Mouse (Mus musculus): Measurements from ENCODE around the gene Plod2. TPM values are rescaled to one million over a fixed set of nuclear protein-coding genes. Genes with fewer than 3 reads are reported as not detected.

The Plod2 gene
- polyA plus RNA-seq, 1 experiment: not detected

DNA sequence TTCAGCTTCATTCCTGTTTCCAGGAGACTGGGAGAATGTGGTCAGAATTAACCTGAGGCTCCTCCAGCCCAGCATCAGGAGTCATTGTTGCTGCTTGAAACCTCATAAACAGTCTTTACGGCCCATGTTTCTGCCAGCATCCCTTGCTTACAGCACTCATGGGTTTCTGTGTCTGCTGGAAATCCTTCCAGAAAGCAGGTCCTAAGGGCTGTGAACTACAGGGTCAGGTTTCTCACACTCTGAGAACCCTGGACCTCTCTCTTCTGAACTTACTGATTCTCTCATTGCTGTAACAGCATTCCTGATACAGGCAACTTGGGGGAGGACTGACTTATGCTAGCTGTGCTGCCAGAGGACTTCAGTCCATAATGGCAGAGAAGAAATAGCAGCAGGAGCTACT is 22.4 kb downstream of the Plod2 start:
- no peaks in the 10 kb centered on the region for H3K27me3 ChIP-seq (ENCODE audit: control insufficient read depth)
- H3K4me1 ChIP-seq (ENCODE audit: control insufficient read depth): no peaks in the 10 kb centered on the region
- TF ChIP-seq GATA1 (IDR thresholded peaks at IDR 0.05; ENCODE audit: low read length) (no peak), TAL1 (IDR thresholded peaks at IDR 0.05; ENCODE audit: low read length) (no peak)
- no peaks in the 10 kb centered on the region for H3K36me3 ChIP-seq (ENCODE audit: control insufficient read depth)
- H3K9me3 ChIP-seq (ENCODE audit: control insufficient read depth, low read length): no peaks in the 10 kb centered on the region
- no peak overlapping the region for H3K4me3 ChIP-seq (replicated peaks)

DNA sequence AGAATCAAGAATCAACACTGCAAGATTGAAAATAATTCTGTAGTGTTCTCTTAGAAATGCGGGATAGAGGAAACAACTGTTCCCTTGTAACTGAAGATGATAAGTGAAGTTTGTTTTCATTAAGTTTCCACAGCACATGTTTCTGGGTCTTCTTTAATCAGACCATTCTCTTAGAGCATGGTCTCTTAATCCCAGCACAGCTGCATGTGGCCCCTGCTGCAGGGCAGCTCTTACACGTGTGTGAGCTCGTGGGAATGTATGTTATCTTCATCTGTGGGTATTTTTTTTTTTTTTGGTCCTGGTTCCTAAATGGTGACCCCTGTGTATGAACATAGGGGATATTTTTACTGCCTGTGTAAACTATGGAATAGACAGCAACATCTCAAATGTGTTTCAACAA is 24.2 kb downstream of the Plod2 start:
- no peak for TF ChIP-seq TAL1 (IDR thresholded peaks at IDR 0.05; ENCODE audit: low read length)
- TF ChIP-seq GATA1 (IDR thresholded peaks at IDR 0.05; ENCODE audit: low read length): no peak
- H3K4me3 ChIP-seq (replicated peaks): no peak overlapping the region
- H3K4me1 ChIP-seq (ENCODE audit: control insufficient read depth): no peaks in the 10 kb centered on the region
- H3K27me3 ChIP-seq (ENCODE audit: control insufficient read depth): no peaks in the 10 kb centered on the region
- no peaks in the 10 kb centered on the region for H3K36me3 ChIP-seq (ENCODE audit: control insufficient read depth)
- no peaks in the 10 kb centered on the region for H3K9me3 ChIP-seq (ENCODE audit: control insufficient read depth, low read length)

DNA sequence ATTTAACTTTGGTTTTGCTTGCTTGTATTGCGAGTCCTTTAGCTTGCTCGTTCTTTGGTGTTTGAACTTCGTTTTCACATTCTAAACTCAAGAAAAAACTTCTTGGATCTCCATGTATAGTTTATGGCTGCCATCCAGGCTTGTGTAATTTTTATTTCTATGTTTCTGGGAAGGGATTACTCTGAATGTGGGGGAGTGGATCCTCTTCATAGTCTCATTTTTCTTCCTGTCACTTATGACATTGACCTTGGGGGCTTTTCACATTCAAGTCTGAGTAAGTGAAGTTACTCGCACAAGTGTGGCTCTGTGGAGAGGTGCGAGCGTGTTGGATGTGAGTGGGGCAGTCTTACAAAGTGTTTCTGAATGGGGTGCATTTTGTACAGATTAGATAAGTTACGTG is 25.5 kb downstream of the Plod2 start:
- TF ChIP-seq TAL1 (IDR thresholded peaks at IDR 0.05; ENCODE audit: low read length) (no peak), GATA1 (IDR thresholded peaks at IDR 0.05; ENCODE audit: low read length) (no peak)
- no peak overlapping the region for H3K4me3 ChIP-seq (replicated peaks)

DNA sequence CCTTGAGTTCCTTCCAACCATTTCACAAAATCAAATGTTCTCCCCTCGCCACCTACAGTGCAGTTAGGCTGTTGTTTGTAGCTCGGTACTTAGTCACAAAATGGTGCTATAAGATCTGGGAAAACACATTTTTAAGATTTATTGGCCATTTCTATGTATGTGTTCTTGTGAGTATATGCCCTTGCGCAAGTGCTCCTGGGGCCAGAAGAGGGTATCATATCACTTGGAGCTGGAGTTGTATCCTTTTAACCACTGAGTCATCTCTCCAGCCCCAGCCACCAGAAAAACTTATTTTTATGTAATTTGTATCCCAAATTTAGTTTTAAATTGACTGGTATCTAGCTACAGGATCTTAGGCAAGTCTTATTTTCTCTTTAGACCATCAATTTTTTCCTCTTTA is 26.8 kb downstream of the Plod2 start:
- H3K4me1 ChIP-seq (ENCODE audit: control insufficient read depth): no peaks in the 10 kb centered on the region
- no peak overlapping the region for H3K4me3 ChIP-seq (replicated peaks)
- no peaks in the 10 kb centered on the region for H3K27me3 ChIP-seq (ENCODE audit: control insufficient read depth)
- no peaks in the 10 kb centered on the region for H3K9me3 ChIP-seq (ENCODE audit: control insufficient read depth, low read length)
- no peak for TF ChIP-seq GATA1 (IDR thresholded peaks at IDR 0.05; ENCODE audit: low read length)
- TF ChIP-seq TAL1 (IDR thresholded peaks at IDR 0.05; ENCODE audit: low read length): no peak
- no peaks in the 10 kb centered on the region for H3K36me3 ChIP-seq (ENCODE audit: control insufficient read depth)

More for the DNA sequence above, 25.5 kb downstream of the Plod2 start:
- Histone ChIP-seq H3K9me3 (ENCODE audit: control insufficient read depth, low read length) (no peaks in the 10 kb centered on the region), H3K36me3 (ENCODE audit: control insufficient read depth) (no peaks in the 10 kb centered on the region), H3K4me1 (ENCODE audit: control insufficient read depth) (no peaks in the 10 kb centered on the region), H3K27me3 (ENCODE audit: control insufficient read depth) (no peaks in the 10 kb centered on the region)

DNA sequence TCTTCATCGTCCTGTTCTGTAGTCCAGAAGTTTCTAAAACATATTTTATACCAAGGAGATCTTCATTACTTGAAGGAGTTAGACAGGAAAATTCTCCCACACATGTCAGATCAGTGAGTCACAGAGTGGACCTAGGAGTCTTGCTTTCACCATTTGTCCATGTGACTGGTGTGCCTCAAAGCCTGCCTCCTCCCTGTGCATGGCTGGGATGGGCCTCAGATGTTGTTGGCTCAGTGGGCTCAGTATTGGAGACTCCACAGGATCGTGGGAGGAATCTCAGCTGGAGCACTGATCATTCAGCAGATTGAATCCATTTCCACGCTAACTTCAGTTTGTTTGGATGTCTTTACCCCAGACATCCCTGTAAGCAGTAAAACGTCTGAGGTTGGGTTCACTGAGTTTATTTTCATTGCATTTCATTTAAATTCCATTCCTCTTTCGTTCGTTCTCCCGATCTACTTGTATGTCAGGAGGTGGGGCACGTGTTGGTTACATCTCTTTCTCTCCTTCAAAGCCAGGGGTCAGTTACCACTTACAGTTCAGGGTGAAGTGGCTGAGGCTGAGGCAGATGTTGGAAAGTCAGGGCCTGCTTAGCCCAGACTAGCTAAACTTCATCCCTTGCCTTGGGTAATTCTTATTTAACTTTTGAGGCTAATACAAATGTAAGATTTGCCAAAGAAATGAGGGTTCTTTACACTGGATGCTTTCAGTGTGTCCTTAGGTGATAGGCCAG is 30.5 kb downstream of the Plod2 start:
- no peaks in the 10 kb centered on the region for H3K27me3 ChIP-seq (ENCODE audit: control insufficient read depth)
- H3K4me3 ChIP-seq (replicated peaks): no peak overlapping the region
- no peaks in the 10 kb centered on the region for H3K4me1 ChIP-seq (ENCODE audit: control insufficient read depth)
- no peaks in the 10 kb centered on the region for H3K36me3 ChIP-seq (ENCODE audit: control insufficient read depth)
- TF ChIP-seq TAL1 (IDR thresholded peaks at IDR 0.05; ENCODE audit: low read length) (no peak), GATA1 (IDR thresholded peaks at IDR 0.05; ENCODE audit: low read length) (no peak)
- H3K9me3 ChIP-seq (ENCODE audit: control insufficient read depth, low read length): no peaks in the 10 kb centered on the region

DNA sequence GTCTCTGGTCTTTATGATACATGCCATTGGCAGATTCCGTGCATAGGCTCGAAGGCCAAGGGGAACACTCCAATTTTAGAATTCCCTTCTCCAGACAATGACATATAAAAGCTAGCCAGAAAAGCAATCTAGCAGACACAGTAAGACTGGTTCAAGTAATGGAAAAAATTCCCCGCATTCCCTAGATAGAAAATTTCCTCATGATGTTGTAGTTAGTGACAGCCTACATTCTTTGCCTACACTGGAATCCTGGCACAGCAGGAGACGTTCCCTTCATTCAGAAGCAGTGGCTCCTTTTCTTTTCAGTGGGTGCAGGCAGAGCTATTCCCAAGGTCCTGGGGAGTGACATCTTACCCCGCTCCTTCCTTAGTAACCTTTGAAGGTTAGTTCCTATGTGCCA is 41.9 kb downstream of the Plod2 start:
- TF ChIP-seq GATA1 (IDR thresholded peaks at IDR 0.05; ENCODE audit: low read length) (no peak), TAL1 (IDR thresholded peaks at IDR 0.05; ENCODE audit: low read length) (no peak)
- no peaks in the 10 kb centered on the region for H3K4me1 ChIP-seq (ENCODE audit: control insufficient read depth)
- H3K36me3 ChIP-seq (ENCODE audit: control insufficient read depth): no peaks in the 10 kb centered on the region
- H3K4me3 ChIP-seq (replicated peaks): no peak overlapping the region
- H3K9me3 ChIP-seq (ENCODE audit: control insufficient read depth, low read length): no peaks in the 10 kb centered on the region
- no peaks in the 10 kb centered on the region for H3K27me3 ChIP-seq (ENCODE audit: control insufficient read depth)

DNA sequence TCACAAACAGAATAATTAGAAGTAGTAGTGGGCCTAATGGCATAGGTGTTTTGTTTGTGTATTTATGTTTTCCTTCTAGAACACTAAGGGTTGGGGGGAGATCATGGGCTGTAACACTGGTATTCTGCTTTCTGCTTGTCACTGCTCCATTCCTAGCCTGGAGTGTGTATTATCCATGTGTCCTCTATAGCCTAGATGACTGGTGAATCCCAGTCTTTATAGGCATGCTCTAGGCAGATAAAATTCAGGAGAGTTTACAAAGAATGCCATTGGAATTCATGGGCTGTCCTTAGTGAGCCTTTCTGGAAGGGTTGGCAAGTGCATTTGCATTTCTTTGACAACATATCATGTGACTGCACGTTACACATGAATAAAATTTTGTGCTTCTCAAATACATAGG is 44.0 kb downstream of the Plod2 start:
- Histone ChIP-seq H3K27me3 (ENCODE audit: control insufficient read depth) (no peaks in the 10 kb centered on the region), H3K4me3 (replicated peaks) (no peak overlapping the region), H3K36me3 (ENCODE audit: control insufficient read depth) (no peaks in the 10 kb centered on the region), H3K9me3 (ENCODE audit: control insufficient read depth, low read length) (no peaks in the 10 kb centered on the region), H3K4me1 (ENCODE audit: control insufficient read depth) (no peaks in the 10 kb centered on the region)
- TF ChIP-seq GATA1 (IDR thresholded peaks at IDR 0.05; ENCODE audit: low read length) (no peak), TAL1 (IDR thresholded peaks at IDR 0.05; ENCODE audit: low read length) (no peak)

DNA sequence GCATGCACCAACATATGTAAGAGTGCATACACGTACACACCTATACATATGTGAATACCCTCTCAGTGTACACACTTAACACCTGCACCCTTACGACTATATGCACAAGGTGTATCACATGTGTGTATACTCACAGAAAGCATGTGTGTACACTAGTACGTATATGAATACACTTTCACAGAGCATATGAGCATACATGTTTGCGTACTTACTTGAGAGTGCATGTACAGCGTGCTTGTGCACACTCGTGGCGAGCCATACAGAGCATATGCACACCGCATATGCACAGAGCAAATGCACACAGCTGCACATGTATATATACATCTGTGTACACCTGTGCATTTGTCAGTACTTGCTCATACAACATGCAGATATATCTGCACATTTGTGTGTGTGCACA is 45.4 kb downstream of the Plod2 start:
- H3K27me3 ChIP-seq (ENCODE audit: control insufficient read depth): no peaks in the 10 kb centered on the region
- TF ChIP-seq TAL1 (IDR thresholded peaks at IDR 0.05; ENCODE audit: low read length) (no peak), GATA1 (IDR thresholded peaks at IDR 0.05; ENCODE audit: low read length) (no peak)
- no peaks in the 10 kb centered on the region for H3K9me3 ChIP-seq (ENCODE audit: control insufficient read depth, low read length)
- H3K4me3 ChIP-seq (replicated peaks): no peak overlapping the region
- H3K36me3 ChIP-seq (ENCODE audit: control insufficient read depth): no peaks in the 10 kb centered on the region
- no peaks in the 10 kb centered on the region for H3K4me1 ChIP-seq (ENCODE audit: control insufficient read depth)

DNA sequence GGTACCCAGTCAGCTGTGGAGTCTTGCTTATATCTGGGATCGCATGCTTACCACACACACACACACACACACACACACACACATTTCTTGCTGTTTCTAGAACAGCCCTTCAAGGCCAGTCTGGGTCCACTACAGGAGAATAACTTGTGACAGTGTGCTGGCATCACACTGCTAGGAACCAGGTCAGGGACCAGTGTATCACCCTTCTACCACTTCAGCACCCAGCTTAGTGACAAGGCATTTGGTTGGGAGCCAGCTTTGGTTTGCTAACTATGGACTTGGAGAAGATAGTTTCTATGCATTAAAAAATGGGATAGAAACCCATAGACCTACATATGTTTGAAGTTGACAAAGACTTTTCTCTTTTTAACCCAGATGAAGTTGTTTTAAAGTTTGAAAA is 46.2 kb downstream of the Plod2 start:
- no peaks in the 10 kb centered on the region for H3K36me3 ChIP-seq (ENCODE audit: control insufficient read depth)
- no peaks in the 10 kb centered on the region for H3K9me3 ChIP-seq (ENCODE audit: control insufficient read depth, low read length)
- H3K4me3 ChIP-seq (replicated peaks): no peak overlapping the region
- TF ChIP-seq GATA1 (IDR thresholded peaks at IDR 0.05; ENCODE audit: low read length) (no peak), TAL1 (IDR thresholded peaks at IDR 0.05; ENCODE audit: low read length) (no peak)
- H3K4me1 ChIP-seq (ENCODE audit: control insufficient read depth): no peaks in the 10 kb centered on the region
- H3K27me3 ChIP-seq (ENCODE audit: control insufficient read depth): no peaks in the 10 kb centered on the region

DNA sequence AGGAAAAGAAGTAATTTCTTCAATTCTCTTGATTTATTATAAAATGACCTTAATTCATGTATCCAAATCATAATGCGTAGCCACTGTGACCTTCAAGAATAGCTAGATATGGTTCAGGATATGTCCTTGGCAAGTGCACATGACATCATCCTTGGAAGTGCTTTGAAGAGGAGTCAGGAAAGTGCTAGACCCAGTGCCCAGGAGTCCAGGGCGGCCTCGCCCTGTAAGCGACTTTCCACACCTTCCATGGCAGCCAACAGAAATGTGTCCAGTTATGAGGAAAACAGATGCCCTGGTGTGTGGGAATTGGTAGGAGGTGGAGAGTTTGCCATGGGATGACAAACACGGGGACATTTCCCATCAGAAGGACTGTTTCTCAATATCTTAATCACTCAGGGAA is 47.0 kb downstream of the Plod2 start:
- no peak overlapping the region for H3K4me3 ChIP-seq (replicated peaks)

More for the DNA sequence above, 47.0 kb downstream of the Plod2 start:
- Histone ChIP-seq H3K9me3 (ENCODE audit: control insufficient read depth, low read length) (no peaks in the 10 kb centered on the region), H3K36me3 (ENCODE audit: control insufficient read depth) (no peaks in the 10 kb centered on the region), H3K27me3 (ENCODE audit: control insufficient read depth) (no peaks in the 10 kb centered on the region), H3K4me1 (ENCODE audit: control insufficient read depth) (no peaks in the 10 kb centered on the region)
- TF ChIP-seq GATA1 (IDR thresholded peaks at IDR 0.05; ENCODE audit: low read length) (no peak), TAL1 (IDR thresholded peaks at IDR 0.05; ENCODE audit: low read length) (no peak)

All from erythroblast, embryonic 14.5 days (primary cell).